Mouse (Mus musculus): ENCODE data around the gene Pcdh17. TPM values are rescaled to one million over a fixed set of nuclear protein-coding genes. Genes with fewer than 3 reads are reported as not detected.

The Pcdh17 gene
- total RNA-seq (2023) = under 1 TPM in 1 of 2 experiments, not detected in 1; 0.07 TPM

DNA sequence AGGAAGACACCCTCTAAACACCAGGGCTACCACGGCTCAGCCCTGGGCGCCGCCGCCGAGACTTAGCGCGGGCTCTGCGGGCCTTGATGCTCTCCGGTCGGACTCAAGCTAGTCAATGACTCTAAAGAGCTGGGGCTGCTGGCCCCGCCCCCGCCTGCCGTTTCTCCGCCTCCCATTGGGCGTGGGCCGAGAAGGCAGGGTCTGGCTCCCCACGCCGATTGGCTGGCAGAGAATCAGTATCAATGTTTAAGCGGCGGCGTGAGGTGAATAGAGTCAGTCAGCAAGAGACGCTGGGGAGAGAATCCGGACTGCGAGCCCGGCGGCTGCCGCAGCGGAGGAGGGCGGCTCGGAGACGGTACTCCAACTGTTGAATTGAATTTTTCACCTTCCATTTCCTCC lies at the start of gene Pcdh17:
Pcdh17 (plus strand) TSS at position 276 of the 399 bp plus-strand sequence.

Data from neutrophil, adult 83 days (primary cell).